Mouse (Mus musculus) embryo, embryonic 9.5 days (tissue): ENCODE measurements around the gene Pgm3.

Experiments
- DNase-seq: peaks from one replicate; pipeline ENCODE4 v3.0.0-alpha.2; 2017; ENCODE audit errors: extremely low spot score

The Pgm3 gene

DNA sequence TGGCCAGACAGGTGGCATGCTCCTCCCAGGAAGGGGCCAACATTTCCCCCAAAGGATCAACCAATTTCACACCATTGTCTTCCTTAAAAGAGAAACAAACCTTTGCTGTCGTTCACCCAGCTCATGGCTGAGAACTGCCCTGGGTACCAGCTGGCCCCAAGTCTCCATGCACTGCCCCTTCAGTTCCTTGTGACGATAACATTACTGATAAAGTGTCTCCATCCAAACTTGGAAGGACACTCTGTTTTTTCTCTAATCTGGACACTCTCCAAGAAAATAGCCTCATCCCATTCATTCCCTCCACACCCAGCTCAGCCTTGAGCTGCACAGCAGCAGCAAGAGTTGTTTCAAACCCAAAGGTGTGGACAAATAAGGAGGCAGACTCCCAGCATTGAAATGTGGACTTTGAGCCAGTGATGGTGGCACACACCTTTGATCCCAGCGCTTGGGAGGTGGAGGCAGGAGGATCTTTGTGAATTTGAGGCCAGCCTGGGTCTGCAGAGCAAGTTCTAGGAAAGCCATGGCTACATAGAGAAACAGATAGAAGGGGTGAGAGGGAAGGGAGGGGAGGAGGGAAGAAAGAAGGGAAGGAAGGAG is 2.2 kb downstream of the Pgm3 start:
- DNase-seq, result no peak

GRCm38 (mm10) chr9:86560543-86560942 is 11.1 kb downstream of the Pgm3 start:
- no peak for DNase-seq

GRCm38 (mm10) chr9:86554641-86555040 is 17.0 kb downstream of the Pgm3 start:
- no peak for DNase-seq

DNA sequence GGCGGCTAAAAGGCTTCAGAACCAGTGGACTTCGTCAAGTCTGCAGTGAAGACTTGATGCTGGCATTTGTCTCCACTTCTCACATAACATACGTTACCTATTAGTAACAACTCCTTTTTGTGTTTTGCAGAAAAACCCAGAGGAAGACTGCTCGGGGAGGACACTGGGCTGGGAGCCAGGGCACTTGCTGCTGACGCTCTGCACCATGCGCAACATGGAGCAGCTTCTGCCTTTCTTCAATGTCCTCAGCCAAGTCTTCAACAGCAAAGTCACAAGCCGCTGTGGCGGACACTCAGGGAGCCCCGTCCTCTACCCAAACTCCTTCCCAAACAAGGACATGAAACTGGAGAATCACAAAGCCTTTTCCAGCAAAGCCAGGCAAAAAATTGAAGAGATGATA is 17.8 kb downstream of the Pgm3 start:
- no peak for DNase-seq

- no peak for DNase-seq
Measured at GRCm38 (mm10) chr9:86550717-86551116, 20.9 kb downstream of the Pgm3 start.

- DNase-seq, result no peak
Measured at GRCm38 (mm10) chr9:86549637-86550162, 21.9 kb downstream of the Pgm3 start.

DNA sequence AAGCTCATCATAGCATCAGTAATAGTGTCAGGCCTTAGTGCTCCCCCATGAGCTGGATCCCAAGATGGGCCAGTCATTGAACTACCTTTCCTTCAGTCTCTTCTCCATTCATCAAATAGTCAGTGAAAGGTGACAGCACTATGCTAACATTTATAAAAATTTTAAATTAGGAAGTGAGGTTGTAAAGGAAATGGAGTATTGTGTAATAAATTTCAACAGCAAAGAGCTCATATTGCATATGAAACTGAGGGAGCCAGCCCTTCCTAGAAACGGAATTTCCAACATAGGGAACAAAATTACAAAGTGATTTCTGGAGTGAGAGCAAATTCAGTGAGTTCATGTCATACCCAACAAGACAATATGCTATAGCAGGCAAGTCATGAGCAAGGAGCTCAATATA is 27.1 kb downstream of the Pgm3 start:
- DNase-seq, result no peak

- no peak for DNase-seq
Measured at GRCm38 (mm10) chr9:86543451-86543850, 28.2 kb downstream of the Pgm3 start.

GRCm38 (mm10) chr9:86534071-86534470 is 37.6 kb downstream of the Pgm3 start:
- no peak for DNase-seq

- no peak for DNase-seq
Measured at GRCm38 (mm10) chr9:86525600-86525999, 46.0 kb downstream of the Pgm3 start.

GRCm38 (mm10) chr9:86522335-86522734 is 49.3 kb downstream of the Pgm3 start:
- no peak for DNase-seq

DNA sequence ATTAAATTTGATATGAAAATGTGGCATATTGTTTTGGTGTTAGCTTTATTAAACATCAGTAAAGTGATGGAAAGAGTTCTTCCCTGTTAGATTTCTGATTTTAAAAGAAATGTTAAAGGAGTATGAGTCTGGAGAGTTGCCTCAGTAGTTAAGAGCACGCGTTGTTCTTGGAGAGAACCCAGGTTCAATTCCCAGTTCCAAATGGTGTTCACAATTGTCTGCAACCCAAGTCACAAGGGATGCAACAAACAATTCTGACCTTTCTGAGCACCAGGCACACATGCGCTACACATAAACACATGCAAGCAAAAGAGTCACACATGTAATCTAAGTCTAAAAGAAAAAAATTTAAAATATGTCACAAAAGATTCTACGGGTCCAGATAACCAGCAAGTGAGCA is 56.8 kb downstream of the Pgm3 start:
- no peak for DNase-seq

DNA sequence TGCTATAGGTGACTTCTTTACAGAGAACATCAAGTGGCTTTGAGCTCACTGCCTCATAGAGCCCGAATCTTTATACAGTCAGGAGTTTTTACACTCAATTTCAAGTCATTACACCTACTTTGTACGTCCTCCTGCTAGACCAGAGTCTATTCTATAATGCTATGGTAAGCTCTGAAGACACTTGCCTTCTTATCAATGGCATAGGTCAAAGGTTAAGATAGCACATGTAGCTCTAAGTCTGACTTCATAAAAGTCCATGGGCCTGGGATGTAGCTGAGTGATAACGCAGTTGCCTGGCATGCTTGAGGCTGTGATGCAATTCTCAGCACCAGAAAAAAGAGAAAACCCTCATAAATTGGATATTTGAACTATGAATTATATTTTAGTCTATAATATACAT is 57.3 kb downstream of the Pgm3 start:
- no peak for DNase-seq

DNA sequence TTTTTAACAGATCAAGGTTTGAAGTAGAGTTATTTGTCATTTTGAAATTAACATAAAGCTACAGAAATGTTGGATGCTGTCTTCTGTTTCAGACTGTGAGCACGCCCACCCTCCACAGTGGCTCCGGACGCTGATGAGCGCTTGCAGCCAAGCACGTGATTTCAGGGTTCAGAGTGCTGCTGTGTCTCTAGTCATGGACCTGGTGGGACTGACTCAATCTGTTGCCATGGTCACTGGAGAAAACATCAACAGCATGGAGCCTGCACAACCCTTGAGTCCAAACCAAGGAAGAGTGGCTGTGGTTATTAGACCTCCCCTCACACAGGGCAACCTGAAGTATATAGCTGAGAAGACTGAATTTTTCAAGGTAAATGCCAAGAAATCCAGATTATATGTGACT is 57.9 kb downstream of the Pgm3 start:
- DNase-seq, result no peak

DNA sequence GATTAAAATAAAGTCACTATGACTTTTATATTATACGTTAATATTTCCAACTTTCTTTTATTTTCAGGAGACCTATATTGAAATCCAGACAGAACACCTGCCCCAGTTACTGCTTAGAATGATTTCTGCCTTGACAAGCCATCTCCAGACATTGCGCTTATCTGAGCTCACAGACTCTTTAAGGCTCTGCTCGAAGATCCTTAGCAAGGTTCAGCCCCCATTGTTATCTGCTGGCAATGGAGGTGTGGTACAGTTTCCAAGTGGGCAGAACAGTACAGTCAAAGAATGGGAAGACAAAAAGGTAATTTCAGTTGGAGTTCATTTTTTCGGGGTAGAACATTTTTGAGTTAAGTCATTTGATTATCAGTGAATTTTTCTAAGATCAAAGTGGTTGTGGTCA is 64.2 kb downstream of the Pgm3 start:
- DNase-seq, result no peak
